Mouse (Mus musculus) G1E (cell line): ENCODE measurements around the gene Txnrd2.

Experiments
- CTCF ChIP-seq: IDR thresholded peaks from 2 replicates; pipeline ENCODE4 v1.5.1; 2012; ENCODE audit warnings: low read depth, low read length, inconsistent platforms, mixed read lengths
- TAL1 ChIP-seq: conservative IDR thresholded peaks from 2 replicates; pipeline ENCODE4 v1.6.1; 2012; ENCODE audit warnings: low read depth, low read length, inconsistent platforms, mixed read lengths

DNA sequence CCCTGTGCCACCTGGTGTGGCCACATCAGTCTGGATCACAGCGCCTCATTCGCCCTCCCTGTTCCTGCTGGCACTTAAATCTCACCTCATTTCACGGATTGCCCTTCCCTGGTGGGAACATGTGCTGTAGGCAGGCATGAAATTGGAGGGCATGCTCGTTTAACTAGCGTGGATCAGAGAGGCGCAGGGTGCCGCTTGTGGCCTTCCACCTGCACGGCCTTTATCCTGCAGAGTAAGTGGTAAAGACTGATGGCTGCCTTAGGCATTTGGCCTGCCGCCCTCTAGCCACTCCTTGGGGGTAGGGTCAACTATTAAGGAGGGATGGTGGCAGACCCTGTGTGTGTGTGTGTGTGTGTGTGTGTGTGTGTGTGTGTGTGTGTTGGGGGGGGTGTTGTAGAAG is 35.8 kb downstream of the Txnrd2 start:
- TF ChIP-seq CTCF (no peak), TAL1 (no peak)
